Mouse (Mus musculus) brown adipose tissue, adult 24 weeks (tissue): ENCODE data around the gene Tmem104. TPM values are rescaled to one million over a fixed set of nuclear protein-coding genes. Genes with fewer than 3 reads are reported as not detected.

Experiments
- H3K27ac ChIP-seq: fragments of 200-500 bp; replicated peaks from 2 replicates; pipeline ENCODE4 v1.5.1; 2012; ENCODE audit warnings: low read depth, mild to moderate bottlenecking, low read length
- H3K4me1 ChIP-seq: fragments of 200-500 bp; 2 replicates; pipeline ENCODE4 v1.6.1; 2012; ENCODE audit warnings: low read length, mixed read lengths; ENCODE audit not compliant: control insufficient read depth, insufficient read depth, insufficient read length
- H3K4me3 ChIP-seq: fragments of 200-500 bp; 2 replicates; pipeline ENCODE4 v1.5.1; 2012; ENCODE audit warnings: low read depth, mild to moderate bottlenecking, low read length, moderate library complexity; ENCODE audit not compliant: insufficient read depth
- polyA plus RNA-seq: library from polyadenylated mRNA; stranded (reverse); fragments of >200 nt; gene quantifications from 2 replicates; pipeline ENCODE4 v1.2.4, GENCODE M21; 2012; ENCODE audit not compliant: missing spikeins, insufficient read depth, insufficient read length

Tmem104 gene
- polyA plus RNA-seq, 1 experiment: 8.5 TPM

GRCm38 (mm10) chr11:115278176-115278575, 90.9 kb downstream of the Tmem104 start:
- H3K4me1 ChIP-seq: peaks cover 3% of the 10 kb centered on the region; the same call in 1 of the 2 replicates
- no peak overlapping the region for H3K27ac ChIP-seq
- no peak overlapping the region for H3K4me3 ChIP-seq

DNA sequence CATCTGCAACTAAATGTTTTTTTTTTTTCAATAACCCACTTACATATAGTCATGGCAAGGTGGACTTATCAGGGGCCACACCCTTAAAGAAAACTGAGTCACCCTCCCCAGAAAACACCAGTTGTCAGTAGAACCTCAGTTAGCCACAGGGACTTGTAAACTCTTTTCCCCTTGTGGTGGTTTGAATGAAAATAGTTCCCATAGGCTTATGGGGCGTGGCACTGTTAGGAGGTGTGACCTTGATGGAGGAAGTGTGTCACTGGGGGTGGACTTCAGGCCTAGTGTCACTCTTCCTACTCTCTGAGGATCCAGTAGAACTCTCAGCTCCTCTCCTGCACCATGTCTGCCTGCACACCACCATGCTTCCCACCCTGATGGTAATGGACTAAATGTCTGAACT, 92.4 kb downstream of the Tmem104 start:
- no peak overlapping the region for H3K27ac ChIP-seq
- H3K4me1 ChIP-seq: peaks cover 3% of the 10 kb centered on the region; the same call in 1 of the 2 replicates
- H3K4me3 ChIP-seq: no peak overlapping the region

DNA sequence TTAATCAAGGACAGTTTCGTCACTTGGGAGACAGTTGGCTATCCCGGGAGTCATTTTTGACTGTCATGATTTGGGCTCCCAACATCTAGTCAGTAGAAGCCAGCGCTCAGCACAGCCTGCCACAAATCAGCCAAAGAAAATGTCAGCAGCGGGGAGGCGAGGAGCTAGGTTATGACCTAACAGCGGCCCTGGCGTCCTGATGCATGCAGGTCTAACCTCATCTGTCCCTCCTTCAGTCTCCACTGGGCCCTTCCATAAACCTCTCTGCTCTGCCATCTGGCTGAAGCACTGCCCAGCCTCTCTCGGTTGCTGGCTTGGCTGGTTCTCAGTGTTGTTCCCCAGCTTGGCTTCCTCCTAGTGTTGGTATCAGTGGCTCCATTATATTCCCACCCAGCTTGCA, 95.0 kb downstream of the Tmem104 start:
- Histone ChIP-seq H3K4me3 (no peak overlapping the region), H3K4me1 (peaks cover 3% of the 10 kb centered on the region; the same call in 1 of the 2 replicates), H3K27ac (no peak overlapping the region)

DNA sequence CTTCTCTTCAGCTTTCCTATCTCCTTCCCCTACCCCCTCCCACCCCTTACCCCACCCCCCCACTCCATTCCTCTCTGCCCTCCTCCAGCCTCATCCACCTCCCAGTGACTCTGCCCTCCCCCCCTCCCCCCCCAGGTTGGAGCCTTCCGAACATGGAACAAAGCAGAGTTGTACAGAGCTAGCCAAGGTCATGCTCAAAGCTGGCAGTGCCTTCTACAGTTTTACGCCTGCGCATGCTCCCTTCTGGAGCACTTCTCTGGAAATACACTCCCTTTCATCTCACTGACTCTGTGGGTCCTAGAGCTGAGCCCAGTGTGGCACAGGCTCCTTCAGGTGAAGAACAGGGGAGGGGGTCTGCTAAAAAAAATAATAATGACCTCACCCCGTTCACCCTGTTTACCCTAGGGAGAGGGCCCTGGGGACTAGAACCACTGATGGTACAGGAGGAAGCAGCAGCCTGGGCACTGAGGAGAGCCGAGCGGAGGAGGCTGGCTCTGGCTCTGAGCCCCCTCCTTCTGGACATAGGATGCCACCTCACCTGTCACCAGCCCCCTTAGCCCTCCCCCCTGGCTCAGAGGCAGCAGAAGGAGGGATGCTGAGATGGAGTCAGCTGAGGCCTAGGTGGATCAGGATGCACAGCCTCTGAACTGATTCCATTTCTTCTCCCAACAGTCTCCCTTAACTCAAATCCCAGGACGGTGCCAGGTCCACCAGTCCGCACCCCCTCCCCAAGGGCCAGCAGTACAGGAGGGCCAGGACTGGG, 95.6 kb downstream of the Tmem104 start:
- H3K27ac ChIP-seq: no peak overlapping the region
- H3K4me1 ChIP-seq: 0 out of 2 replicates have a peak, but pooled peaks cover 3% of the 10 kb centered on the region
- no peak overlapping the region for H3K4me3 ChIP-seq

DNA sequence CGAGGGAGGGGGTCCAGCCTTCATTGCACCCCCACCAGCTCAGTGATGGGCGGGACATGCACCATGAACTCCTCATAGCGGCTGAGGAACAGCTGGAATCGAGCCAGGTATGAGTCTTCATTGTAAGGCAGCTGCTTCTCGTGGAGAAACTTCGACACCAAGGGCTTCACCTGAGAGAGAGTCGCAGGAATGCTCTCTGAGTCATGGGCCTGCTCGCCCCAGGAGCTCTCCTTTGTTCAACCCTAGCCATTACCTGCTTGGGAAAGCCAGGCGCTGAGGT, 96.1 kb downstream of the Tmem104 start:
- Histone ChIP-seq H3K4me1 (0 out of 2 replicates have a peak, but pooled peaks cover 3% of the 10 kb centered on the region), H3K4me3 (no peak overlapping the region), H3K27ac (no peak overlapping the region)

GRCm38 (mm10) chr11:115283891-115284620, 96.8 kb downstream of the Tmem104 start:
- Histone ChIP-seq H3K4me1 (0 out of 2 replicates have a peak, but pooled peaks cover 3% of the 10 kb centered on the region), H3K27ac (no peak overlapping the region), H3K4me3 (no peak overlapping the region)

DNA sequence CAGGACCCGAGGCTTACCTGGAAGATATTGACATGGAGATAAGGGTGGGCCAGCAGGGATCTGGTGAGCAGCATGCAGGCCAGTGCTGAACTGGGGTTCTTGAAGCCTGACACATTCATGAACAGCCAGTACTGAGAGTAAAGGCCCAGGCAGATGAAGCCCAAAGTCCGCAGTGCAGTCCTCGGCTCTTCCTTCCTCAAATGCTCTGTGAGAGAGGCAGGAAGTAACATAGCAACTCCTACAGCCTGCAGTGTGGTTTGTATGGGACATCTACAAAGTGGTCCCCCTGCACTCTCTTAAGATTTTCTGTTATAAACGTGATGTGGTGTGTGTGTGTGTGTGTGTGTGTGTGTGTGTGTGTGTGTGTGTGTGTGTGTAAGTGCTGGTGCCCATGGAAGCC, 98.0 kb downstream of the Tmem104 start:
- Histone ChIP-seq H3K4me1 (peaks cover 3% of the 10 kb centered on the region; the same call in 1 of the 2 replicates), H3K4me3 (no peak overlapping the region), H3K27ac (no peak overlapping the region)

- Histone ChIP-seq H3K4me1 (peaks cover 5% of the 10 kb centered on the region), H3K4me3 (no peak overlapping the region), H3K27ac (no peak overlapping the region)
These were observed 99.1 kb downstream of the Tmem104 start for GRCm38 (mm10) chr11:115286201-115286993.

DNA sequence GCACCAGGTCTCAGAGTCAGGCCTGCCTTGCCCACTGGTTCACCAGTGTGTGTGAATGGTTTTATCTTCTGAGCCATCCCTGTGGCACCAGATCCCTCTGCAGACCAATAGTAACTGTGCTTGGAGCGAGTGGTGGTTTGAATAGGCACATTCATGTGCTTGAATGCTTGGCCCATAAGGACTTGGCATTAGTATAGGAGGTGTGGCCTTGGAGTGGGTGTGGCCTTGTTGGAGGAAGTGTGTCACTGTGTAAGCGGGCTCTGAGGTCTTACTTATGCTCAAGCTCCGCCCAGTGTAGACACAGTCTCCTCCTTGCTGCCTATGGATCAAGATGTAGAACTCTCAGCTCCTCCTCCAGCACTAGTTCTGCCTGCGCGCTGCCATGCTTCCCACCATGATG, 100.1 kb downstream of the Tmem104 start:
- H3K4me3 ChIP-seq: no peak overlapping the region
- H3K4me1 ChIP-seq: peaks cover 2% of the 10 kb centered on the region
- no peak overlapping the region for H3K27ac ChIP-seq

DNA sequence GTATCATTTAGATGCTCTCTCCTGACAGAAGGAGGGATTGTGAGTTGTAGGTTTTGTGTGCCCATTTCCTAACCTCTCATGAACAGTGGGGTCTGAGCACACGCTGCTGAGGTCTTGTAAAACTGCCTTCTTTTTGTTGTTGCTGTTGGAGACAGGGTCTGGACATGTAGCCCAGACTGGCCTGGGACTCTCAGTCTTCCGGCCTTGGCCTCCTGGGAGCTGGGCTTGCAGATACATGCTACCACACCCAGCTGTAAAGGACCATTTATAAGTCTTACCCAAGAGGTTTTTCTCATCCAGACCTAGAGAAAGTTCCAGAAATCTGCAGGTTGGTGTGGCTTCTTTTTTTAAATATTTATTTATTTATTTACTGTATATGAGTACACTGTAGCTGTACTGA, 101.0 kb downstream of the Tmem104 start:
- no peak overlapping the region for H3K27ac ChIP-seq
- H3K4me3 ChIP-seq: no peak overlapping the region
- H3K4me1 ChIP-seq: peaks cover 2% of the 10 kb centered on the region

- Histone ChIP-seq H3K27ac (no peak overlapping the region), H3K4me1 (peaks cover 2% of the 10 kb centered on the region), H3K4me3 (no peak overlapping the region)
These were observed 102.6 kb downstream of the Tmem104 start for GRCm38 (mm10) chr11:115289885-115290284.

- peaks cover 2% of the 10 kb centered on the region for H3K4me1 ChIP-seq
- no peak overlapping the region for H3K4me3 ChIP-seq
- H3K27ac ChIP-seq: no peak overlapping the region
These were observed 103.0 kb downstream of the Tmem104 start for GRCm38 (mm10) chr11:115290314-115290713.

DNA sequence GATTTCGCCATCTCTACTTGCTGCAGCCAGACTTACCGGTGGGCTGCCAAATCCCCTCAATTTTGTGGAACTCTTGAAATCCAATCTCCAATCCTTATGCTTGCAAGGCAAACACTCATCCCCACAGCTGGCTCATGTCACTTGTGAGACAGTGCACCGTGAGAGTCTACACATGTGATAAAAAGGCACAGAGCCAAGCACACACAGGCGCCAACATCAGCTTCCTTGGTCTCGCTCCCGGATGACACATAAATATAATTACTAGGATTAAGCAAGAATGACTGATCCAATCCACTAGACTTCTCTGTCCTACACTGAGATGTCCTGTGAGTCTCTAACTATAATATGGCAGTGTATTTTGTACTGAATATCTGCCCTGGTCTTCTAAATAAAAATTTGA, 103.6 kb downstream of the Tmem104 start:
- no peak overlapping the region for H3K4me3 ChIP-seq
- H3K4me1 ChIP-seq: peaks cover 2% of the 10 kb centered on the region
- H3K27ac ChIP-seq: no peak overlapping the region

DNA sequence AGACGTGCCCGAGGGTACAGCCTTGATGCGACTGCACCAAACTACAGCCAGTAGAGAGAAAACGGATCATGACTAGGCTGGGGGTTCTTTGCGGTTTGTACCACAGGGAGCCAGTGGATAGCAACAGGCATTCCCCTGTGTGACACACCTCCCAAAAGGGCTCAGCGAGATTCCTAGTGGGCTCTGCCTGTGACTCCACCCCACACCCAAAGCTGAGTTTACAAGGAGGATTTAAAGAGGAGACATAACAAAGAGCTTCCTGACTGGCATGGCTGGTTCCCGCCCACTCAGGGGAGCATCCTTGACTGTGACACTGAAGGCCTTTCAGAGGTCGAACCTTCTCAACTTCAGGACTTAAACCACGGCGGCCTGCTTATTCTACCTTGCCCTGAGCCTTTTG, 104.2 kb downstream of the Tmem104 start:
- Histone ChIP-seq H3K4me1 (peaks cover 2% of the 10 kb centered on the region), H3K27ac (no peak overlapping the region), H3K4me3 (no peak overlapping the region)

- H3K27ac ChIP-seq: no peak overlapping the region
- H3K4me3 ChIP-seq: no peak overlapping the region
These were observed 105.5 kb downstream of the Tmem104 start for GRCm38 (mm10) chr11:115292631-115293375.

More at GRCm38 (mm10) chr11:115292631-115293375, 105.5 kb downstream of the Tmem104 start:
- H3K4me1 ChIP-seq: peaks cover 7% of the 10 kb centered on the region
